Mouse (Mus musculus) neural tube, embryonic 10.5 days (tissue): ENCODE results near the gene Cfap46.
A peak's percentile ranks its signal among the peaks of the same experiment; 100 is the strongest.

ENCODE experiments used
- DNase-seq: peaks from one replicate; pipeline ENCODE4 v3.0.0-alpha.2; 2017; ENCODE audit warnings: low spot score; ENCODE audit errors: extremely low spot score

Gene Cfap46

GRCm38 (mm10) chr7:139580851-139581775 is 102.5 kb downstream of the Cfap46 start:
- DNase-seq, result peak; percentile 51

GRCm38 (mm10) chr7:139579261-139579905 is 104.2 kb downstream of the Cfap46 start:
- no peak for DNase-seq

GRCm38 (mm10) chr7:139576064-139576686 is 107.4 kb downstream of the Cfap46 start:
- no peak for DNase-seq

- no peak for DNase-seq
Measured at GRCm38 (mm10) chr7:139572665-139573064, 111.0 kb downstream of the Cfap46 start.

GRCm38 (mm10) chr7:139570788-139571187 is 112.8 kb downstream of the Cfap46 start:
- DNase-seq, result no peak

- no peak for DNase-seq
Measured at GRCm38 (mm10) chr7:139566533-139566932, 117.1 kb downstream of the Cfap46 start.

- DNase-seq, result no peak
Measured at GRCm38 (mm10) chr7:139565998-139566397, 117.6 kb downstream of the Cfap46 start.

GRCm38 (mm10) chr7:139564161-139564560 is 119.5 kb downstream of the Cfap46 start:
- DNase-seq, result no peak

- no peak for DNase-seq
Measured at GRCm38 (mm10) chr7:139563425-139563824, 120.2 kb downstream of the Cfap46 start.

GRCm38 (mm10) chr7:139559659-139560058 is 124.0 kb downstream of the Cfap46 start:
- DNase-seq, result no peak

GRCm38 (mm10) chr7:139556746-139557526 is 126.7 kb downstream of the Cfap46 start:
- DNase-seq, result no peak

- DNase-seq, result no peak
Measured at GRCm38 (mm10) chr7:139556331-139556730, 127.3 kb downstream of the Cfap46 start.

GRCm38 (mm10) chr7:139551519-139551918 is 132.1 kb downstream of the Cfap46 start:
- DNase-seq, result no peak
